Mouse (Mus musculus) kidney, adult 2 months (tissue): Measurements from ENCODE around the gene Zfp385a.

ENCODE experiments used
- CTCF ChIP-seq: fragments of 200-500 bp; conservative IDR thresholded peaks from 2 replicates; pipeline ENCODE4 v1.5.1; 2011; ENCODE audit warnings: low read depth, mild to moderate bottlenecking, control low read depth, low read length, moderate library complexity, mixed read lengths; ENCODE audit not compliant: insufficient read depth, insufficient read length
- POLR2A ChIP-seq: fragments of 200-500 bp; IDR thresholded peaks from one replicate; pipeline ENCODE4 v1.6.1; 2011; ENCODE audit warnings: low read depth, low read length, control low read depth

DNA sequence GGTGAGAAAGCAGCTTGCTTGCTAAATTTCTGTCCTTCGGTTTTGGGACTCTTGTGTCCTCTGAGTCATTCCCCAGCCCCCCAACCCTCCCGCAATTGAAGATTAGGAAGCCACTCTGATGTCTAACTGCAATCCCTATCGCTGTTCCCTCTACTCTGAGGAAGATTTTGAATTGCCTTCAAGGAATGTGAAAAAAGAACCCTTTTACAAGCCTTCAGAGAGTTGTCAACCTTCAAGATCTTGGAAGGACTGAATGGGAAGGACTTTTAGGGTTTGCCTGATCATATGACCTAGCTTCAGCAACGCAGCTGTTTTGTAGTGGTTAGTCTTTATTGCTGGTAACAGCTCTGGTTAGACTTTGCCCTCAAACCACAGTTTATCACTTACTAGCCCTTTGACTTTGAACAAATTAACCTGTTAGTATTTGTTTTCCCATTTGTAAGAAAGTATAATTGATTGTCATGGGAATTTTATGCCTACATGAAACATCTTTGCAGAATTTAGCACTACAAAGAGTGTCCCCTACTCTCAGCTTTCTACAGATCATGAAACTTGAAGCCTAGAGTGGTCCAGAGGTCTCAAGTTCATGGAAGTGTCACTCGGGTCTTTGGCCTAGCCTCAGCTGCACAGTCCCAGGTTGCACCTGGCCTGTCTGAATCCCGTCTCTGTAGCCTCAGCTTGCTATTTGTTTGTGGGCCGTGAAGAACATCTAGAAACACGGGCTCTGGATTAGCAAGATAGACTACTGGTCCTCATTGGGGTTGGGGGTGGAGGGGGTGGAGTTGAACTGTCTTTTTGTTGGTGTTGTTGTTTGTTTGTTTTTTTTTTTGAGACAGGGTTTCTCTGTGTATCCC, 33.9 kb downstream of the Zfp385a start:
- TF ChIP-seq POLR2A (no peak), CTCF (no peak)
